In the genomic region with DNA sequence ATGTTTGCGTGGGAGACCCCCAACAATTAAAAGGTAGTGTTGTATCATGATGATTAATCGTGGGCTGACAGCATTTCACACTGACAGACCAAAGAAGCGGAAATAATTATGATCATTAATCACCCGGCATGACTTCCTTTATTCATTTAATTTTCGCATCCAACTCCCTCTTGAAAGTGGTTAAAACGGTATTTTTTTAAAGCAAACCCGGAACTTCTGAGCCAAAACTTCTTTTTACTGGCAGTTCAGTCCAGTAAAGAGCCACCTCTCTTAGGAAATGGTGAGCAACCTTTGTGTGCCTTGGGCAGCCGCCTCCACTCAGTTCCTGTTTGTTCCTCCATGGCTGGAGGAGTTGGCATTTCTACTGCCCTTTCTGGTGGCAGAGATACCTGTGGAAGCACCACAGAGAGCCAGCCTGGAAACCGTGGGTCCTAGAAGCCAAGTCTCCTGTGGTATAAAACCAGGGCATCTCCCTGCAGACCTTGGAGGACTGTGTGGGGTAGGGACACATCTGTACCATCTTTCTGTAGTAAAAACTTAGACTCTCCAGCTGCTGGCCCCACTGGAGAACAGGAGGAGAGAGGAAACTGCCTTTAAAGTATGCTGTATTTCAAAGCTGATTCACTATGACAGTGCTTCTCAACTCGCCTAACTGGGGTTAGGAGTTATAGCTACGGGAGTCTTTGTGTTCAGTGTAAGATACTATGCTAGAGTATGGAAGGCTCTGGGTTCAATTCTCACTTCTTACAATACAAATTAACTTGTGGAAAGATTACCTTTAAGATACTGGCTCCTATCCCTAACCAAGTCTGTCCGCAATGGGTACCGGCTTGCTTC, we compare ENCODE assay signal across 8 mouse cellular contexts. TPM values are rescaled to one million over a fixed set of nuclear protein-coding genes. Genes with fewer than 3 reads are reported as not detected.
DNase-seq lines count a peak whose midpoint lies in the region; ATAC-seq and TF ChIP-seq lines count a peak whose summit lies in the region.

No protein-coding gene starts in this region.

- peak; percentile 69 for DNase-seq in A20 (ENCODE audit: low read depth, low spot score)
- no peak for DNase-seq in embryonic facial prominence, embryonic 14.5 days (ENCODE audit: low spot score)
- peak; percentile 28 for DNase-seq in lung, adult 2 months
- DNase-seq in right cerebral cortex, postnatal 25 days = no peak
- DNase-seq in left cerebral cortex, adult 9 months (ENCODE audit: low spot score in 2 of 2) = no peak

- H3K27me3 ChIP-seq in E14TG2a.4 (ENCODE audit: insufficient read depth, low read length) = peaks cover 20% of the 10 kb centered on the region
- H3K27me3 ChIP-seq in embryonic facial prominence, embryonic 14.5 days (replicated peaks; ENCODE audit: control insufficient read depth, insufficient read depth, low read length) = no peaks in the 10 kb centered on the region

- ATAC-seq in embryonic facial prominence, embryonic 14.5 days (ENCODE audit: low read depth) = no peak
- peak; percentile 12 for ATAC-seq in inflammation-experienced regulatory T-cells, adult 6 months

- peak overlapping the region; percentile 92 for H3K9ac ChIP-seq in embryonic facial prominence, embryonic 14.5 days (ENCODE audit: low read depth, low read length)

- no peak for TF ChIP-seq POLR2A in lung, adult 2 months (IDR thresholded peaks at IDR 0.05; ENCODE audit: borderline replicate concordance, extremely low read depth, low read depth, low read length)
- no peak for TF ChIP-seq POLR2A in olfactory bulb, adult 2 months (IDR thresholded peaks at IDR 0.05; ENCODE audit: insufficient read depth, low read depth, low read length)

- TF ChIP-seq CTCF in E14TG2a.4 (conservative IDR thresholded peaks at IDR 0.05; ENCODE audit: low read length) = no peak
- TF ChIP-seq CTCF in lung, adult 2 months (IDR thresholded peaks at IDR 0.05; ENCODE audit: insufficient read depth, low read length) = no peak
- no peak for TF ChIP-seq CTCF in olfactory bulb, adult 2 months (IDR thresholded peaks at IDR 0.05; ENCODE audit: insufficient read depth, low read depth, low read length)

- peak overlapping the region; percentile 87 for H3K27ac ChIP-seq in embryonic facial prominence, embryonic 14.5 days (replicated peaks; ENCODE audit: low read depth, low read length)
- no peak overlapping the region; the same call in 1 of the 2 replicates for H3K27ac ChIP-seq in olfactory bulb, adult 2 months (ENCODE audit: insufficient read depth, low read depth, low read length)

- H3K4me3 ChIP-seq in E14TG2a.4 (replicated peaks; ENCODE audit: low read length) = peak overlapping the region; percentile 92
- H3K4me3 ChIP-seq in embryonic facial prominence, embryonic 14.5 days (ENCODE audit: low read depth, low read length) = peak overlapping the region; percentile 91
- H3K4me3 ChIP-seq in lung, adult 2 months (replicated peaks; ENCODE audit: extremely low read depth, low read depth, low read length) = peak overlapping the region; percentile 80
- H3K4me3 ChIP-seq in olfactory bulb, adult 2 months (ENCODE audit: insufficient read depth, low read depth, low read length) = peak overlapping the region; percentile 79

- H3K4me1 ChIP-seq in E14TG2a.4 (replicated peaks; ENCODE audit: low read depth, low read length) = peaks cover 13% of the 10 kb centered on the region
- peaks cover 9% of the 10 kb centered on the region for H3K4me1 ChIP-seq in embryonic facial prominence, embryonic 14.5 days (ENCODE audit: control insufficient read depth, insufficient read depth, low read length)
- no peaks in the 10 kb centered on the region for H3K4me1 ChIP-seq in lung, adult 2 months (ENCODE audit: control insufficient read depth, insufficient read depth, low read length)
- no peaks in the 10 kb centered on the region for H3K4me1 ChIP-seq in olfactory bulb, adult 2 months (ENCODE audit: control insufficient read depth, insufficient read depth, low read length)

- no peaks in the 10 kb centered on the region for H3K9me3 ChIP-seq in E14TG2a.4 (ENCODE audit: low read length)
- no peaks in the 10 kb centered on the region for H3K9me3 ChIP-seq in embryonic facial prominence, embryonic 14.5 days (ENCODE audit: control insufficient read depth, low read length)

- peak overlapping the region; percentile 74 for H3K4me2 ChIP-seq in embryonic facial prominence, embryonic 14.5 days (ENCODE audit: low read depth, low read length)

- H3K36me3 ChIP-seq in E14TG2a.4 (ENCODE audit: insufficient read depth, low read length) = no peaks in the 10 kb centered on the region
- no peaks in the 10 kb centered on the region for H3K36me3 ChIP-seq in embryonic facial prominence, embryonic 14.5 days (ENCODE audit: control insufficient read depth, insufficient read depth, low read length)

- 32% methylated on average over 13 of the region's 13 CpGs for WGBS in embryonic facial prominence, embryonic 14.5 days
- WGBS in lung, adult 2 months = 22% methylated on average over 13 of the region's 13 CpGs
- WGBS in olfactory bulb, adult 2 months = 28% methylated on average over 13 of the region's 13 CpGs

RNA-seq across cellular contexts. Expression of a gene that starts 0.9 kb away (rescaled TPM):
- polyA plus RNA-seq in embryonic facial prominence, embryonic 14.5 days (2014; fragmentation: Nextera tagmentation; extraction: Ambion mirVana) = 120 and 132 TPM in 2 replicates
- polyA plus RNA-seq in inflammation-experienced regulatory T-cells, adult 6 months (2017; shearing (Covaris generic)) = 100 to 1,000 TPM in 2 of 3 experiments, 10 to 100 TPM in 1; 86.5 to 188 (median 106) TPM
- 54.3 and 63.0 TPM in 2 replicates for polyA plus RNA-seq in lung, adult 2 months (2012; rRNA removed)
- polyA plus RNA-seq in olfactory bulb, adult 2 months (2012; ENCODE audit: insufficient read depth, insufficient read length, low replicate concordance, missing spikeins) = not detected in 2 replicates

Comparison
In these comparisons a context has a peak if more than half of its experiments do, and no peak if none do; other contexts are left out.
1. DNase-seq: peak in A20 (single experiment) and lung, adult 2 months (single experiment); none in embryonic facial prominence, embryonic 14.5 days (single experiment), right cerebral cortex, postnatal 25 days (single experiment) and left cerebral cortex, adult 9 months (0 of 2).
2. RNA of a gene that starts 0.9 kb away (polyA plus RNA-seq): 120 to 132 TPM in embryonic facial prominence, embryonic 14.5 days, 86.5 to 188 TPM in inflammation-experienced regulatory T-cells, adult 6 months and 54.3 to 63.0 TPM in lung, adult 2 months; not detected in olfactory bulb, adult 2 months; every median in the first group is over 10 times any median in the second.
3. Peak in every context shown above with its lines, with median percentiles within 50 percentile points of each other: H3K4me3 ChIP-seq.